In the genomic region with DNA sequence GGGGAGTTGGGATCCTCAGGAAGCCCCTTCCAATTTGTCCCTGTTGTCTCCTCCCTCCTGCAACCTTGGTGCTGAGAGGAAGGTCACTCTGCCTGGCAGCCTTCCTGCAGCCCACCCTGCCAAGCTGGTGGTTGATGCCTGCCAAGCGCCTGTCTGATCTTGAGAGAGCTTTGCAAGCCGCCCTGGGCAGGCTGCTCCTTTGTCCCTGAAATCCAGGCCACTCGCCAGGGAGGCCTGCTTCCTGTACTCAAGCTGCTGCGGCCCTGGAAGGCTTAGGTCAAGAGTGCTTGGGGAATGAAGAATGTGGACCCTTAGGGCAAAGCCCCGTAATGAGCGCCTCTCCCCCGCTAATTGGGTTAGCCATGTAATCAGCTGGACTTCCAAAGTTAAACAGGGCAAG, we compare ENCODE assay signal across 9 mouse cellular contexts. TPM values are rescaled to one million over a fixed set of nuclear protein-coding genes. Genes with fewer than 3 reads are reported as not detected.
DNase-seq lines count a peak whose midpoint lies in the region; ATAC-seq and TF ChIP-seq lines count a peak whose summit lies in the region.
"Had no signal": no experiment of that assay in that cellular context is flagged by ENCODE, and none has a peak within 500 bp of the region (broad histone marks: within the 10 kb centered on the region; RNA-seq: fewer than 3 reads in every experiment).

No protein-coding gene starts in this region.

- no peaks in the 10 kb centered on the region for H3K27me3 ChIP-seq in heart, embryonic 10.5 days (ENCODE audit: insufficient read depth, poor library complexity, severe bottlenecking)
- H3K27me3 ChIP-seq in kidney, embryonic 15.5 days: no peaks in the 10 kb centered on the region
- H3K27me3 ChIP-seq in liver, adult 2 months (ENCODE audit: control insufficient read depth, insufficient read depth, low read length): no peaks in the 10 kb centered on the region
- H3K27me3 ChIP-seq in neural tube, embryonic 12.5 days (replicated peaks): no peaks in the 10 kb centered on the region
- H3K27me3 ChIP-seq: Patski had no signal

- no peak for TF ChIP-seq CTCF in liver, adult 2 months (IDR thresholded peaks at IDR 0.05; ENCODE audit: low read depth, low read length)

- ATAC-seq in kidney, embryonic 15.5 days (replicated peaks; ENCODE audit: low FRiP score): peak; percentile 62
- peak; percentile 43 for ATAC-seq in neural tube, embryonic 12.5 days (ENCODE audit: low FRiP score, low read depth)
- ATAC-seq: Patski had no signal

- H3K27ac ChIP-seq in heart, embryonic 10.5 days: peak overlapping the region; percentile 87
- peak overlapping the region; percentile 76 for H3K27ac ChIP-seq in kidney, embryonic 15.5 days
- H3K27ac ChIP-seq in liver, adult 2 months (replicated peaks; ENCODE audit: insufficient read depth, low read depth, low read length): no peak overlapping the region
- 0 out of 2 replicates have a peak overlapping the region, but pooled peaks have one; percentile 26 for H3K27ac ChIP-seq in neural tube, embryonic 12.5 days

- DNase-seq in adrenal gland, postnatal 4 days (ENCODE audit: low spot score in 2 of 2): peak; percentile 30 to 60
- peak; percentile 72 for DNase-seq in embryo, embryonic 11 days
- peak; percentile 84 for DNase-seq in heart, embryonic 10.5 days (ENCODE audit: low spot score)
- peak; percentile 48 for DNase-seq in liver, adult 2 months (ENCODE audit: extremely low read depth, low read depth, low spot score)
- no peak for DNase-seq in urinary bladder, postnatal 14 days (ENCODE audit: low spot score)
- no peak for DNase-seq in urinary bladder, adult 2 months (ENCODE audit: low spot score)

- peaks cover 16% of the 10 kb centered on the region for H3K36me3 ChIP-seq in heart, embryonic 10.5 days
- H3K36me3 ChIP-seq in kidney, embryonic 15.5 days: peaks cover 20% of the 10 kb centered on the region; the same call in 1 of the 2 replicates
- no peaks in the 10 kb centered on the region for H3K36me3 ChIP-seq in liver, adult 2 months (ENCODE audit: control insufficient read depth, insufficient read depth, low read length)
- H3K36me3 ChIP-seq in neural tube, embryonic 12.5 days: peaks cover 16% of the 10 kb centered on the region

- H3K79me2 ChIP-seq in liver, adult 2 months (ENCODE audit: control insufficient read depth, insufficient read depth, low read length): no peaks in the 10 kb centered on the region

- peaks cover 87% of the 10 kb centered on the region for H3K4me1 ChIP-seq in heart, embryonic 10.5 days
- H3K4me1 ChIP-seq in kidney, embryonic 15.5 days: peaks cover 62% of the 10 kb centered on the region
- peaks cover 13% of the 10 kb centered on the region for H3K4me1 ChIP-seq in liver, adult 2 months (ENCODE audit: control insufficient read depth, insufficient read depth, low read length)
- peaks cover 12% of the 10 kb centered on the region for H3K4me1 ChIP-seq in neural tube, embryonic 12.5 days

- H3K9ac ChIP-seq in kidney, embryonic 15.5 days: 0 out of 2 replicates have a peak overlapping the region, but pooled peaks have one; percentile 17
- no peak overlapping the region for H3K9ac ChIP-seq in liver, adult 2 months (ENCODE audit: low read depth, low read length)
- no peak overlapping the region for H3K9ac ChIP-seq in neural tube, embryonic 12.5 days

- no peaks in the 10 kb centered on the region for H3K9me3 ChIP-seq in heart, embryonic 10.5 days
- no peaks in the 10 kb centered on the region for H3K9me3 ChIP-seq in kidney, embryonic 15.5 days (replicated peaks)
- no peaks in the 10 kb centered on the region for H3K9me3 ChIP-seq in neural tube, embryonic 12.5 days

- 8% methylated on average over 7 of the region's 7 CpGs for WGBS in heart, embryonic 10.5 days
- WGBS in kidney, embryonic 15.5 days: 22% methylated on average over 7 of the region's 7 CpGs
- WGBS in liver, adult 2 months: 70% methylated on average over 7 of the region's 7 CpGs
- WGBS in neural tube, embryonic 12.5 days: 51% methylated on average over 7 of the region's 7 CpGs

- no peak overlapping the region for H3K4me2 ChIP-seq in kidney, embryonic 15.5 days
- no peak overlapping the region for H3K4me2 ChIP-seq in neural tube, embryonic 12.5 days (replicated peaks)

- peak overlapping the region; percentile 9; the same call in 1 of the 2 replicates for H3K4me3 ChIP-seq in heart, embryonic 10.5 days
- H3K4me3 ChIP-seq in kidney, embryonic 15.5 days (replicated peaks): no peak overlapping the region
- no peak overlapping the region for H3K4me3 ChIP-seq in liver, adult 2 months (ENCODE audit: insufficient read depth, low read depth, low read length)
- H3K4me3 ChIP-seq in neural tube, embryonic 12.5 days: no peak overlapping the region

- TF ChIP-seq POLR2A in liver, adult 2 months (IDR thresholded peaks at IDR 0.05; ENCODE audit: extremely low read depth, insufficient read depth, low read length): no peak

RNA-seq across cellular contexts. Expression of gene Ccnjl, which starts 19.6 kb away (rescaled TPM):
- total RNA-seq in adrenal gland, postnatal 4 days (2021): 10 to 100 TPM; 10.2 to 16.2 TPM
- 24.7 and 33.2 TPM in 2 replicates for polyA plus RNA-seq in heart, embryonic 10.5 days (2016; fragmentation: Nextera tagmentation; extraction: Ambion mirVana)
- 27.0 and 29.2 TPM in 2 replicates for polyA plus RNA-seq in kidney, embryonic 15.5 days (2015; fragmentation: Nextera tagmentation; extraction: Ambion mirVana)
- total RNA-seq in liver, adult 2 months (2014; rRNA removed): 0.07 and 0.09 TPM in 2 replicates
- polyA plus RNA-seq in liver, adult 2 months (2012; rRNA removed): 0.10 and 0.20 TPM in 2 replicates
- polyA plus RNA-seq in neural tube, embryonic 12.5 days (2016; fragmentation: Nextera tagmentation; extraction: Ambion mirVana): 36.3 and 38.7 TPM in 2 replicates
- polyA plus RNA-seq in urinary bladder, adult 2 months (2012; rRNA removed): 3.3 and 4.0 TPM in 2 replicates

RNA-seq across cellular contexts. Expression of gene 4933415A04Rik, which starts 38.7 kb away (rescaled TPM):
- total RNA-seq in adrenal gland, postnatal 4 days (2021): 1 to 10 TPM; 3.7 to 4.0 TPM
- polyA plus RNA-seq in heart, embryonic 10.5 days (2016; fragmentation: Nextera tagmentation; extraction: Ambion mirVana): 7.1 and 7.4 TPM in 2 replicates
- polyA plus RNA-seq in kidney, embryonic 15.5 days (2015; fragmentation: Nextera tagmentation; extraction: Ambion mirVana): 7.0 and 8.2 TPM in 2 replicates
- not detected in 2 replicates for total RNA-seq in liver, adult 2 months (2014; rRNA removed)
- not detected in 2 replicates for polyA plus RNA-seq in liver, adult 2 months (2012; rRNA removed)
- 8.3 and 10.1 TPM in 2 replicates for polyA plus RNA-seq in neural tube, embryonic 12.5 days (2016; fragmentation: Nextera tagmentation; extraction: Ambion mirVana)
- polyA plus RNA-seq in urinary bladder, adult 2 months (2012; rRNA removed): 0.50 and 0.55 TPM in 2 replicates

RNA-seq across cellular contexts. Expression of gene Fabp6, which starts 53.2 kb away (rescaled TPM):
- not detected for total RNA-seq in adrenal gland, postnatal 4 days (2021)
- polyA plus RNA-seq in heart, embryonic 10.5 days (2016; fragmentation: Nextera tagmentation; extraction: Ambion mirVana): not detected in 2 replicates
- polyA plus RNA-seq in kidney, embryonic 15.5 days (2015; fragmentation: Nextera tagmentation; extraction: Ambion mirVana): not detected in 2 replicates
- not detected in 2 replicates for total RNA-seq in liver, adult 2 months (2014; rRNA removed)
- polyA plus RNA-seq in liver, adult 2 months (2012; rRNA removed): not detected in 2 replicates
- not detected in 2 replicates for polyA plus RNA-seq in neural tube, embryonic 12.5 days (2016; fragmentation: Nextera tagmentation; extraction: Ambion mirVana)
- polyA plus RNA-seq in urinary bladder, adult 2 months (2012; rRNA removed): 1.6 and 3.0 TPM in 2 replicates

Comparison
In these comparisons a context has a peak if more than half of its experiments do, and no peak if none do; other contexts are left out.
1. DNase-seq: peak in adrenal gland, postnatal 4 days (2 of 2), embryo, embryonic 11 days (single experiment), heart, embryonic 10.5 days (single experiment) and liver, adult 2 months (single experiment); none in urinary bladder, postnatal 14 days (single experiment) and urinary bladder, adult 2 months (single experiment).